Mouse (Mus musculus): ENCODE measurements at regions not wholly inside any gene's neighbourhood (a gene's known extent, or its start where the extent isn't known, plus 50 kb on each side); places are given as distances from the start of the nearest gene placed in this dataset.

DNA sequence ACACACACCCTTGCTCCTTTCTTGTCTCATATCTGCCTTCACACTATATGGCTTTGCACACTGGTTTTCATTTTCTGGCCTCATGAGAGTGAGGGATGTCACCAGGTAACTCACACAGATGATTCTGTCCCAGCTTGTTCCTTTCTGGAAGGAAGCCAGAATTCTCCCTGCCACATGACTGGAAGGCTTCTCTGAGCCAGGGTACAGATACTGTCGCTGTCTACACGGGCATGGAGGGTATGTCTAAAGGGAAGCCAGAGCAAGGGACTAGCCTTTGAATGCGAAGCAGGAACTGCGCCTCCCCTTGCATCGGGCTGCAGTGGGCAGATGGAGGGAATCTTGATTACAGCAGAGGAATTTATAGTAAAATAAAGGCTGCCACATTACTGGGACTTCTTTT lies 89.6 kb upstream of the Camk1g start:
- H3K4me2 ChIP-seq (replicated peaks), result no peak overlapping the region
- no peak overlapping the region for H3K27ac ChIP-seq
- no peak overlapping the region for H3K4me3 ChIP-seq (replicated peaks)
- H3K9me3 ChIP-seq, result no peaks in the 10 kb centered on the region
- H3K4me1 ChIP-seq (replicated peaks), result no peaks in the 10 kb centered on the region
- WGBS, result 80% methylated on average over 5 of the region's 5 CpGs
- H3K9ac ChIP-seq (replicated peaks), result no peak overlapping the region
- no peak for ATAC-seq
- no peaks in the 10 kb centered on the region for H3K36me3 ChIP-seq
- no peaks in the 10 kb centered on the region for H3K27me3 ChIP-seq

DNA sequence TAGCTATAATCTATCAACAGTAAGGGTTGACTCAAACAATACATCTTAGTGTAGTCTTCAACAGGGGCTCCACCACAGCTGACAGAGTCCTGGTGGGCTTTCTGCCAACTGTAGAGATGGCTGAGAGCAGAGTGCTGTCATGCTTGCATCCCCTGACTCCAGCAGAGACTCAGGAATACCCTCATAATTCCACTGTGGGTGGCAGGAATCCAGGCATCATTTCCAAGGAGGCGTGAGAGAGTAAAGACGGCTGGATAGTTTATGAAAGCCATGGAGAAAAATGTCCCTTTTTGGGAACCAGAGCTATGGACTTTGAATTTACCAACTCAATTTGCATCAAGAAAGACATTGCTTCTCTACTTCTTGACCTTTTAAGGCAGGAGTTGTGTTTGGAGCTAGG lies 87.8 kb upstream of the Camk1g start:
- 92% methylated on average over 2 of the region's 2 CpGs for WGBS
- Histone ChIP-seq H3K27me3 (no peaks in the 10 kb centered on the region), H3K4me2 (replicated peaks) (no peak overlapping the region)

DNA sequence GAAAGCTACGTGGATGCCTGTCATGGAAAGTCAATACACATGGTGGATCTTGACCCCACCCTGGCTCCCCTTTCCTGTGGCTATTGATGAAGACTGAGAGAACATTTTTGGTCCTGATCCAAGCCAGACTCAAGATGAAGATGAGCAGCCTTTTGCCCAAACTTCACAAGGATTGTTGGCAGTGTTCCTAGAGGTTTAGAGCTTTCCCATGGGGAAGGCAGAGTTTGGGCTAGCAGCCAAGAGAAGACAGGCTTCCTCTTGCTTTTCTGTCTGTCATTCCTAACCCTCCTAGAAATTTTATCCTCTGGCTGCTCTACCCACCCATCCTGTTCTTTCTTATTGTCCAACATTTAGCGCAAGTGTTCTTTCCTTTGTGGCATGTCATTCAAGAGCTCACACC lies 83.6 kb upstream of the Camk1g start:
- H3K27me3 ChIP-seq, result no peaks in the 10 kb centered on the region
- WGBS, result 79% methylated on average over 2 of the region's 2 CpGs
- H3K4me1 ChIP-seq (replicated peaks), result peaks cover 18% of the 10 kb centered on the region
- H3K9me3 ChIP-seq, result no peaks in the 10 kb centered on the region
- H3K9ac ChIP-seq (replicated peaks), result no peak overlapping the region
- no peak overlapping the region for H3K27ac ChIP-seq
- ATAC-seq, result no peak
- H3K4me3 ChIP-seq (replicated peaks), result no peak overlapping the region
- no peak overlapping the region for H3K4me2 ChIP-seq (replicated peaks)
- no peaks in the 10 kb centered on the region for H3K36me3 ChIP-seq

More for the DNA sequence above, 87.8 kb upstream of the Camk1g start:
- Histone ChIP-seq H3K27ac (no peak overlapping the region), H3K36me3 (no peaks in the 10 kb centered on the region), H3K9me3 (no peaks in the 10 kb centered on the region), H3K9ac (replicated peaks) (no peak overlapping the region), H3K4me3 (replicated peaks) (no peak overlapping the region), H3K4me1 (replicated peaks) (no peaks in the 10 kb centered on the region)
- no peak for ATAC-seq

DNA sequence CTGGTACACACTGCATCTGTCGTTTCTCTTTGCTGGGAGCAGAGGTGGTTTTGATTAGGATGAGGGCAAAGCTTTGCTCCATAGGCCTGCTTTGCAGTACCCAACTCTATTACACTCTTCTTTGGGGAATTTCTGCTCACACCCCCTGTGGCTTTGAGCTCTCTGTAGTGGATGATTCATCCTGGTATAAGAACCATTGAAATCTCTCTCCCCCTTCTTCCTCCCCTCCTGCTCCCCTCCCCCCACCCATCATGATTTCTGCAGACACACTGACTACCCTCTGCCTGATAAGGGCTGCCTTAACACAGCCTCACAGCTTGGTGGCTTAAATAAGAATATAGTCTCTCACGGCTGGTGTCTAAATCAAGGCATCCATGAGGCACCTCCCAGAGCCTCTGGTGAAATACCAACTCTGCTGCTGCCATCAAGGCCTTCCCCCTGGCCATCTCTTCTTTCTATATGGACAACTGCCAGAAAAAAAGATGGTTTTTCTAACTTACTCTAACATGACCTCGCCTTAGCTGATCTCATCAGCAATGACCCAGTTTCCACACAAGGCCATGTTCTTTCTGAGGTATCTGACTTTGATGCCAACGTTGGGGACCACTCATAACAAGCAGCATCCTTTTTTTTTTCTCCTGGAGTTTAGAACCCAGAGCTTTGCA lies 81.5 kb upstream of the Camk1g start:
- WGBS, result 59% methylated on average over 4 of the region's 4 CpGs
- Histone ChIP-seq H3K27me3 (no peaks in the 10 kb centered on the region), H3K4me2 (replicated peaks) (no peak overlapping the region), H3K9me3 (no peaks in the 10 kb centered on the region), H3K4me1 (replicated peaks) (peaks cover 18% of the 10 kb centered on the region), H3K9ac (replicated peaks) (no peak overlapping the region), H3K36me3 (no peaks in the 10 kb centered on the region), H3K27ac (no peak overlapping the region), H3K4me3 (replicated peaks) (no peak overlapping the region)
- ATAC-seq, result no peak

DNA sequence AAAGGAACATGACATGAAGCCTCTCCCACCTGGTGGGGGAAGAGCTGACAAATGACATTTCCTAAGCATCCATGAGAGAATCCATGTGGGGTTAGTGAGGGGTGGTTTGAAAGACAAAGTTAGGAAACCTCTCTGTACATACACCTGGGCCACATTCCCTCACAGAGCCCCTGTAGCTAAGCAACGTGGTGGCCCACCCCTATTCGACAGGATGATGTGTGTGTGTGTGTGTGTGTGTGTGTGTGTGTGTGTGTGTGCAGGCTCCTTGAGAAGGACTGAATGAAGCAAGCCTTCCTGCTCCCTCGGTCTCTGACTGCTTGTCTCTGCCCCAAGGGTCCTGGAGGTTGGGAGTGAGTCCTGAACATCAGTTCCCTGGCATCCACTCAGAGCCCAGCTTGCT lies 80.7 kb upstream of the Camk1g start:
- Histone ChIP-seq H3K9ac (replicated peaks) (no peak overlapping the region), H3K27ac (0 out of 2 replicates have a peak overlapping the region, but pooled peaks have one; percentile 26), H3K36me3 (no peaks in the 10 kb centered on the region), H3K4me2 (replicated peaks) (no peak overlapping the region), H3K27me3 (no peaks in the 10 kb centered on the region), H3K9me3 (no peaks in the 10 kb centered on the region), H3K4me3 (replicated peaks) (no peak overlapping the region), H3K4me1 (replicated peaks) (peaks cover 18% of the 10 kb centered on the region)
- ATAC-seq, result peak; percentile 53
- 34% methylated on average over 3 of the region's 3 CpGs for WGBS

DNA sequence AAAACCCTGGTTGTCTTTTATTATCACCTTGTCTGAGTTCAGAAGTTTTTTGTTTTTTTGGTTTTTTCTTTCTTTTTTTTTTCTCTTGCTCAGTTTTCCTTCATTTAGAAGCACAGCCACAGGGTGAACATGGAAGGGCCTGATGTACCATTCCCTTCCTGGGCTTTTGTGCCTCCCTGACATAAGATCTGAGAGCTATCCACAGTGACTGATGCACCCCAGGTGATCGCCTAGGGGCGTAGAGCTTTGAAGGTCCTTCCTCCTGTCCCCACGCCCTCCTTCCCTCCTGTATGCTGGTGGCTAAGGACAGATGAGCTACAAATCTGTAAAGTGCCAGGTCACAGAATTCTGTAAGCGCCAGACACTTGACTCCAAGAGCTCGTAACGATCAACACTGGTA lies 80.1 kb upstream of the Camk1g start:
- ATAC-seq, result no peak
- no peak overlapping the region for H3K4me2 ChIP-seq (replicated peaks)
- no peak overlapping the region for H3K4me3 ChIP-seq (replicated peaks)
- 69% methylated on average over 6 of the region's 6 CpGs for WGBS
- H3K27me3 ChIP-seq, result no peaks in the 10 kb centered on the region
- H3K9me3 ChIP-seq, result no peaks in the 10 kb centered on the region
- no peak overlapping the region for H3K9ac ChIP-seq (replicated peaks)
- no peaks in the 10 kb centered on the region for H3K36me3 ChIP-seq
- peaks cover 18% of the 10 kb centered on the region for H3K4me1 ChIP-seq (replicated peaks)
- H3K27ac ChIP-seq, result peak overlapping the region; percentile 77

DNA sequence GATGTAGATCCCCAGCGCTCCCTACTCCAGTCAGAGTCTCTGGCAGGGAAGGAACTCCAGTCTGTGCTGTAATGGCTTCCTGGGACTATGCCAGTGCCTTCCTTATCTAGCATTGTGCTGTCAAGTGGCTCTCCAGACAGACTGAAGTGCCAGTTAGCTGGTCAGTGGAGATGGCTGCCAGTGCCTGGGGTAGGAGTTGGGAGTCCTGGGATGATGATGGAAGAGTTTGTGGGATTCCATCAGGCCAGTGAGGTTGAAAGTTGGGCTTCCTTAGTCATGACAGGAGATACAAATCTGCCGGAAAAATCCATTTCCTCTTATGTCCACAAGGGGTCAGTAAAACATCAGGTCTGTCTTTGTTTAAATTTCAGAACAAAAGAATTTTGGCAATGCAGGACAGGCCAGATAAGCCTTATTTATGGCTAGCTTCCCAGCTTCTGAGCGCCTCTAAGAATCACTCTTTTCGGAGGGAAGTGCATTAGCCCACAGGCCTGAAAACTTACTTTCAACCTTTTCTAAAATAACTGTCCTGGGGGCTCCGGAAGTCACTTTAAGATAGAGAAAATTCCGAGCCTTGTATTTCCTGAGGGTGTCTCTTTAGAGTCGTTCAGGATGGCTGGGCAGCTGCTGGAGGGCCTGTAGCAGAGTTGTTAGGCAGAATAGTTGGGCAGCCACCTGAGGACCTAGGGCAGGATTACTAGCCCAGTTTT lies 79.5 kb upstream of the Camk1g start:
- ATAC-seq, result peak; percentile 63
- H3K9ac ChIP-seq (replicated peaks), result no peak overlapping the region

DNA sequence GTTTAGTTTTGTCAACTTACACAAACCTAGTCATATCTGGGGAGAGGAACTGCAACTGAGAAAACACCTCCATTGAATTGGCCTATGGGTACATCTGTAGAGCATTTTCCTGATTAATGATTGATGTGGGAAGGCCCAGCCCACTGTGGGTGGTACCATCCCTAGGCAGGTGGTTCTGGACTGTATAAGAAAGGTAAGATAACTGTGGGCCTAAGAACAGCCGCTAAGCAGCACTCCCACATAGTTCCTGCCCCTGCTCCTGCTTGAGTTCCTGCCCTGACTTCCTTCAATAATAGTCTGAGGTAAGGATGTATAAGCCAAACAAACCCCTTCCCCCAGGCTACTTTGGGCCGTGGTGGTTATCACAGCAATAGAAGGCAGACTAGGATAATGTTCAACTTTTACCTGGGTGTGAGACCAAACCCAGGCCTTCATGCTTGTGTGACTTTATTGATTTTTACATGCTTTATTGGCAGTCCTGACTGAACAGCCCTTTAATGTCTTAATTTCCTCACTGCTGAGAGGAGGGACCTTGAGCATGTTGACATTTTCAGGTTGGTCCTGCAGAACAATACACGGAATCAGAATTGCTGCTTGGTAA lies 78.8 kb upstream of the Camk1g start:
- Histone ChIP-seq H3K9ac (replicated peaks) (no peak overlapping the region), H3K36me3 (no peaks in the 10 kb centered on the region), H3K4me1 (replicated peaks) (peaks cover 18% of the 10 kb centered on the region), H3K27me3 (no peaks in the 10 kb centered on the region), H3K4me3 (replicated peaks) (no peak overlapping the region), H3K9me3 (no peaks in the 10 kb centered on the region), H3K4me2 (replicated peaks) (no peak overlapping the region), H3K27ac (no peak overlapping the region)
- 0 out of 2 replicates have a peak, but pooled peaks have one; percentile 7 for ATAC-seq
- WGBS, result 72% methylated on average over 3 of the region's 3 CpGs

More for the DNA sequence above, 79.5 kb upstream of the Camk1g start:
- Histone ChIP-seq H3K27ac (peak overlapping the region; percentile 77), H3K9me3 (no peaks in the 10 kb centered on the region), H3K4me2 (replicated peaks) (no peak overlapping the region), H3K4me1 (replicated peaks) (peaks cover 18% of the 10 kb centered on the region), H3K27me3 (no peaks in the 10 kb centered on the region), H3K4me3 (replicated peaks) (no peak overlapping the region), H3K36me3 (no peaks in the 10 kb centered on the region)
- WGBS, result 16% methylated on average over 7 of the region's 7 CpGs

DNA sequence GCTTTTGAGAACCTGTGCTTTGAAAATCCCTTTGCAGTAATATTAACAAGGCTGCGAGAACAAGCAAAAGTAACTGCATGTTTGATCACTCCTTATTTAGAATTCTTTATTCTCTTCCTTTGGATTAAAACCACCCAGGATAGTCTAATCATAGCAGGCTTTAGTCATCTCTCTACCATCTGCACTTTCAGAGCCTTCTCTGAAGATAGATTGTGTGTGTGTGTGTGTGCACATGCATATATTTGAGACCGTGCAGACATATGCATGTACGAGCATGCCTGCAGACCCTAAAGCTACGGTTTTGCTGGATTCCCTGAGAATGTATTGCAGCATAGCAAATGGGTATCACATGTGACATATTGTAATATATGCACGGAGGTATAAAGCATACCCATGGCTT lies 77.5 kb upstream of the Camk1g start:
- H3K36me3 ChIP-seq, result no peaks in the 10 kb centered on the region
- ATAC-seq, result no peak
- no peaks in the 10 kb centered on the region for H3K9me3 ChIP-seq
- H3K4me2 ChIP-seq (replicated peaks), result no peak overlapping the region
- 84% methylated on average over 5 of the region's 5 CpGs for WGBS
- H3K27me3 ChIP-seq, result no peaks in the 10 kb centered on the region
- no peak overlapping the region for H3K9ac ChIP-seq (replicated peaks)
- H3K4me3 ChIP-seq (replicated peaks), result no peak overlapping the region
- no peak overlapping the region for H3K27ac ChIP-seq
- H3K4me1 ChIP-seq (replicated peaks), result peaks cover 18% of the 10 kb centered on the region

DNA sequence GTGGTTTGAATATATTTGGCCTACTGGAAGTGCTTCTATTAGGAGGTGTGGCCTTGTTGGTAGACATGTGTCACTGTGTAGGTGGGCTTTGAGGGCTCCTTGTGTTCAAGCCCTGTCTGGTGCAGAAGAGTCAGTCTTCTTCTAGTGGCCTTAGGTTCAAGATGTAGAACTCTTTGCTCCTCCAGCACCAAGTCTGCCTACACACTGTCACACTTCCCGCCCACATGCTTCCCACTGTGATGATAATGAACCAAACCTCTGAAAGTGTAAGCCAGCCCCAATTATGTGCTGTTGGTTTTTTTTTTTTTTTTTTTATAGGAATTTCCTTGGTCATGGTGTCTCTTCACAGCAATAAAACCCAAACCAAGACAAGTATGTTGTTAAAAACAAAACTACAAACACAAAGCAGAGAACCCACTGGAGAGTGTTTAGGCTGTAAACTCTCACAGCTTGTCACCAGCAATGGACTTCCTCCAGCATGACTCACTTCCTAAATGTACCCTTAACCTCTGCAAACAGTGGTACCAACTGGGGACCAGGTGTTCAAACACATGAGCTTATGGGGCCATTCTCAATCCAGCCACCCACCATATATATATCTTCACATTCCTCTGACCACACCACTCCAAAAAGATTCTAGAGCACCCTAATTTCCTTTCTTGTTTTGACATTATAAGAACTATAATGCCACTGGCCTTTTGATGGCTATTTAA lies 74.0 kb upstream of the Camk1g start:
- no peaks in the 10 kb centered on the region for H3K4me1 ChIP-seq (replicated peaks)
- no peak overlapping the region for H3K27ac ChIP-seq
- H3K27me3 ChIP-seq, result no peaks in the 10 kb centered on the region
- ATAC-seq, result no peak
- no peak overlapping the region for H3K4me2 ChIP-seq (replicated peaks)
- 88% methylated on average over 1 of the region's 1 CpGs for WGBS
- no peak overlapping the region for H3K9ac ChIP-seq (replicated peaks)
- H3K36me3 ChIP-seq, result no peaks in the 10 kb centered on the region
- no peaks in the 10 kb centered on the region for H3K9me3 ChIP-seq
- H3K4me3 ChIP-seq (replicated peaks), result no peak overlapping the region

DNA sequence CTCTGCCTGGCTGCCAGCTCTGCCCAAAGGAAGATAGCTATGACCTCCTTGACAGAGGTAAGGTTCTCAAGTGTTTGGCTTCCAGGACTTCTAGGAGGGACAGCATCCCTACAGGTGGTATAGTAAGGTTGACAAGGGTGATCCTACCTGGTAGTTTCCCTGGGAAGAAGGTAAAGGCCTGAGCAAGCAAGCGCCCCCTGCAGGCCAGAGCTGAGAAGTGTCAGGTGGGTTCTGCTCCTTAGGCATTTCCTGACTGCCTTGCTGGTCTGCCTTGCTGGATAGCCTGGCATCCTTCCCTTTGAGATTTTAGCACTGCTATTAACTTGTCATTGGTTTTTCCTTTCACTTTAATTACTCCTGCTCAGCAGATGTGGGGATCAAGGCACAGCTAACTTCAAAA lies 70.4 kb upstream of the Camk1g start:
- no peak for ATAC-seq
- WGBS, result 0% methylated on average over 1 of the region's 1 CpGs
- Histone ChIP-seq H3K9ac (replicated peaks) (no peak overlapping the region), H3K4me2 (replicated peaks) (no peak overlapping the region), H3K36me3 (no peaks in the 10 kb centered on the region), H3K27ac (no peak overlapping the region), H3K4me3 (replicated peaks) (no peak overlapping the region), H3K9me3 (no peaks in the 10 kb centered on the region), H3K4me1 (replicated peaks) (no peaks in the 10 kb centered on the region), H3K27me3 (no peaks in the 10 kb centered on the region)

DNA sequence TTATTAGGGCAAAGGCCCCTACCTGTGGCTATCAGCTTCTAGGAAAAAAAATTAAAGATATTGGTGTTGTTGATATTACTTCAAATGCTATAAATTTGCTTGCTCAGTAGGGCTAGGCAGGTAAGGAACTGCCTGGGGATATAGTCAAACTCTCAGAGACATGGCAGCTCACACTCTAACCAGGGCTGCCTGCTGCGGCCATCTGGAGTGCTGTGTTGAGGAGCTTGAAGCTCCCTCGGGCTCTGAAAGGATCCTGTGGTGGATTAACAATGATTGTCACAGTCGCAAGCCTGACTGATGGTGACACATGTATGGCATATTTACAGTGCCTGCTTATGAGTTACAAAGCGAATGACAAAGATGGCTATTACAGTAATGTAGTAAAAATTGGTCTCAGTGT lies 64.2 kb upstream of the Camk1g start:
- H3K36me3 ChIP-seq, result no peaks in the 10 kb centered on the region
- WGBS, result 38% methylated on average over 4 of the region's 4 CpGs
- no peak overlapping the region for H3K4me2 ChIP-seq (replicated peaks)
- no peaks in the 10 kb centered on the region for H3K9me3 ChIP-seq
- H3K9ac ChIP-seq (replicated peaks), result no peak overlapping the region
- ATAC-seq, result 0 out of 2 replicates have a peak, but pooled peaks have one; percentile 35
- H3K27ac ChIP-seq, result peak overlapping the region; percentile 75
- no peaks in the 10 kb centered on the region for H3K27me3 ChIP-seq
- H3K4me1 ChIP-seq (replicated peaks), result peaks cover 24% of the 10 kb centered on the region
- H3K4me3 ChIP-seq (replicated peaks), result no peak overlapping the region

Measured in midbrain, embryonic 13.5 days (tissue).